Mouse (Mus musculus): ENCODE results near the gene Tmem204.

- TF ChIP-seq CTCF (IDR thresholded peaks at IDR 0.05; ENCODE audit: low read depth, low read length) (no peak), POLR2A (IDR thresholded peaks at IDR 0.05; ENCODE audit: borderline replicate concordance, low read depth, low read length) (no peak)
Measured at GRCm38 (mm10) chr17:25065189-25065588, 18.2 kb downstream of the Tmem204 start.
